Mouse (Mus musculus) CD4-positive naive resting alpha-beta T cell, adult 57 days (primary cell): ENCODE results near the gene Gm49345. TPM values are rescaled to one million over a fixed set of nuclear protein-coding genes. Genes with fewer than 3 reads are reported as not detected.

Source experiments
- total RNA-seq: library from RNA; stranded (reverse); gene quantifications from one replicate; pipeline ENCODE4 v1.2.4, GENCODE M21; 2023

Gene Gm49345
- 2.2 TPM for total RNA-seq

DNA sequence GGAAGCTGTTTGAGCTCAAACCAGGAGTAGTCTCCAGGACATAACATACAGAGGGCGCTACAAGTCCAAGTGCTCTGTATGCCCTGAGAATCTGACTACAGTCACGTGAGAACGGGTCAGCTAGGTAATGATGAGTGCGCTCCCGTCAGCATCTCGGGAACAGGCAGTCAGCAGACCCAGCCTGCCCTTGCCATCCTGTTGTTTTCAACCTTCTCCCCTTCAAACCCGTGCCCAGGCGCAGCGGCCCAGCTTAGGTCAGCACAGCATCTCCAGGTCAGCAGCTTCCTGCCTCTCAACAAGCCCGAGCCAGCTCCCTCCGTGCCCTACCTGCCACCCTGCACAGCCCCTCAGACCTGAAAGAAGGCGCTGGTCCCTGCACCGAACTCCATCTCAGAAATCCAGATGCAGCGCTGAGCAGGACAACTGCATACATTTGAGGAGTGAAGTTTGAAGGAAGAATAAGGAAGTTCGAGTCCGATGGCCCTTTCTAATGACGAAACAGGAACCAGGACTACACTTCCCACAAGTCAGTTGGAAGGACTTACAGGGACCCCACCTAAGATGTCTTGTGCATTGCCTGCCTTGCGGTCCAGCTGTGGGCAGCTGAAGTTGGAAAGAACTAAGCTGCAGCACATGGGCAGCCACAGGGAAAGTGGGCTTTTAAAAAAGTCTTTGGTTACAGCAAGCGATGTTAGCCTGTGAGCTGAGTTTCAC lies at the start of gene Gm49345, which contains the start of gene Zfp729a:
Gene Gm49345 (minus strand): TSS at position 476 of the 714 bp plus-strand sequence.
Gene Zfp729a (minus strand): TSS at position 498 of the 714 bp plus-strand sequence.

GRCm38 (mm10) chr13:67686971-67687370 lies 49.4 kb upstream of the Gm49345 start, which contains the start of gene Zfp738:
Gene Zfp738, minus strand, starts transcription at chr13:67687071.

DNA sequence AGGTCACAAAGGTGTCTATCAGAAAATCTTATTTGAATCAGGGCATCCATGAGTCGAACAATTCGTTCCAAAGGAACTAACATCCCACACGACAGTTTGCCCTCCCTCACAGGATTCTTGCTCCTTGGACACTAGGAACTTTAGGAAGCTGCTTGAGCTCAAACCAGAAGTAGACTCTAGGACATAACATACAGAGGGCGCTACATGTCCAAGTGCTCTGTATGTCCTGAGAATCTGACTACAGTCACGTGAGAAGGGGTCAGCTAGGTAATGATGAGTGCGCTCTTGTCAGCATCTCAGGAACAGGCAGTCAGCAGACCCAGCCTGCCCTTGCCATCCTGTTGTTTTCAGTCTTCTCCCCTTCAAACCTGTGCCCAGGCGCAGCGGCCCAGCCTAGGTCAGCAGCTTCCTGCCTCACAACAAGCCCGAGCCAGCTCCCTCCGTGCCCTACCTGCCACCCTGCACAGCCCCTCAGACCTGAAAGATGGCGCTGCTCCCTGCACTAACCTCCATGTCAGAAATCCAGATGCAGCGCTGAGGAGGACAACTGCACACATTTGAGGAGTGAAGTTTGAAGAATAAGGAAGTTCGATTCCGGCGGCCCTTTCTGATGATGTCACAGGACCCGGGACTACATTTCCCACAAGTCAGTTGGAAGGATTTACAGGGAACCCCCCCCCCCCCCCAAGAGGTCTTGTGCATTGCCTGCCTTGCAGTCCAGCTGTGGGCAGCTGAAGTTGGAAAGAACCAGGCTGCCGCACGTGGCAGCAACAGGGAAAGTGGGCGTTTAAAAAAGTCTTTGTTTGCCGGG lies 28.3 kb downstream of the Gm49345 start, which contains the start of gene Zfp729b:
Gene Zfp729b (minus strand): TSS at position 642 of the 811 bp plus-strand sequence.

DNA sequence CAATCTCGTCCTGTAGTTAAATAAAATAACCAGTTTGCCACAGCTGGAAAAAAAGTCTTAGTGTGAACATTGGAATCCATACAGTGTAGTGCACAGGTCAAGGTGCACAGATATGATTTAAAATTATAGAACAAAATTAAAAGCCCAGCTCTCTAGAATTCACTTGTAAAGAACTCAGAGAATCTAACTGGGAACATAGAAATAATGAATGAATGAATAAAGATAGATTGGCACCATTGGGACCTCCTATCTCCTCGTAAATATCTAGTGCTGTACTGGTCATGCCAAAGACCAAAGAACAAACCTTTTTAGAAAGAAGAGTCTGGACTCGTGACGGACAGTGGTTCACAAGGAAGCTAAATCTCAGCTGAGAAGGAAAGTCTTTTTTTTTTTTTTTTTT lies 83.8 kb downstream of the Gm49345 start, which contains the start of gene Zfp748:
Gene Zfp748 (minus strand): TSS at position 101 of the 400 bp plus-strand sequence.

Other genes starting within 250 kb of the Gm49345 start
- gene Zfp429, start 237.9 kb downstream of the Gm49345 start, total RNA-seq, result 11.6 TPM
- gene Zfp459, start 216.4 kb downstream of the Gm49345 start, total RNA-seq, result 4.3 TPM
- gene Zfp874a, start 186.1 kb downstream of the Gm49345 start, total RNA-seq, result 8.9 TPM
- gene Zfp874b, start 153.5 kb downstream of the Gm49345 start, total RNA-seq, result 22.2 TPM
- 11.8 TPM for gene Zfp58, start 137.2 kb downstream of the Gm49345 start, total RNA-seq
- gene Gm26965, start 111.6 kb downstream of the Gm49345 start, total RNA-seq, result not detected
- 19.9 TPM for gene Zfp87, start 111.6 kb downstream of the Gm49345 start, total RNA-seq
- gene Zfp748, start 83.9 kb downstream of the Gm49345 start, total RNA-seq, result 10.6 TPM
- 10.2 TPM for gene Zfp729b, start 28.1 kb downstream of the Gm49345 start, total RNA-seq
- gene Zfp729a, start within 50 bp of the Gm49345 start, total RNA-seq, result 10.7 TPM
- 5.4 TPM for gene Zfp738, start 49.3 kb upstream of the Gm49345 start, total RNA-seq
- gene Zfp65, start 91.4 kb upstream of the Gm49345 start, total RNA-seq, result 7.2 TPM
- 5.1 TPM for gene Zfp85, start 117.5 kb upstream of the Gm49345 start, total RNA-seq
- gene Zfp493, start 141.9 kb upstream of the Gm49345 start, total RNA-seq, result 0.86 TPM
- 4.0 TPM for gene Zfp273, start 176.0 kb upstream of the Gm49345 start, total RNA-seq
- not detected for gene Gm10037, start 193.3 kb upstream of the Gm49345 start, total RNA-seq
- not detected for gene BC048507, start 225.6 kb upstream of the Gm49345 start, total RNA-seq